Mouse (Mus musculus) cortical plate, adult 2 months (tissue): Measurements from ENCODE around the gene Ikzf3. TPM values are rescaled to one million over a fixed set of nuclear protein-coding genes. Genes with fewer than 3 reads are reported as not detected.

ENCODE experiments used
- H3K27ac ChIP-seq: fragments of 200-500 bp; 2 replicates; pipeline ENCODE4 v1.5.1; 2012; ENCODE audit warnings: low read length, control low read depth, inconsistent platforms; ENCODE audit not compliant: insufficient read depth
- H3K4me1 ChIP-seq: fragments of 200-500 bp; 2 replicates; pipeline ENCODE4 v1.6.1; 2011; ENCODE audit warnings: low read length; ENCODE audit not compliant: control insufficient read depth, insufficient read depth
- H3K4me3 ChIP-seq: fragments of 200-500 bp; 2 replicates; pipeline ENCODE4 v1.5.1; 2011; ENCODE audit warnings: mild to moderate bottlenecking, low read length, control low read depth; ENCODE audit not compliant: insufficient read depth
- CTCF ChIP-seq: fragments of 200-500 bp; IDR thresholded peaks from 2 replicates; pipeline ENCODE4 v1.5.1; 2011; ENCODE audit warnings: mild to moderate bottlenecking, control low read depth, low read length; ENCODE audit not compliant: insufficient read depth; ENCODE audit errors: extremely low read depth
- POLR2A ChIP-seq: fragments of 200-500 bp; IDR thresholded peaks from 2 replicates; pipeline ENCODE4 v1.6.1; 2011; ENCODE audit warnings: mild to moderate bottlenecking, low read length, control low read depth; ENCODE audit not compliant: insufficient read depth; ENCODE audit errors: extremely low read depth
- polyA plus RNA-seq: library from polyadenylated mRNA; depleted of rRNA; stranded (reverse); fragments of >200 nt; gene quantifications from 2 replicates; pipeline ENCODE4 v1.2.3, GENCODE M21; 2012

Gene Ikzf3
- polyA plus RNA-seq, 1 experiment, result 0.44 TPM

DNA sequence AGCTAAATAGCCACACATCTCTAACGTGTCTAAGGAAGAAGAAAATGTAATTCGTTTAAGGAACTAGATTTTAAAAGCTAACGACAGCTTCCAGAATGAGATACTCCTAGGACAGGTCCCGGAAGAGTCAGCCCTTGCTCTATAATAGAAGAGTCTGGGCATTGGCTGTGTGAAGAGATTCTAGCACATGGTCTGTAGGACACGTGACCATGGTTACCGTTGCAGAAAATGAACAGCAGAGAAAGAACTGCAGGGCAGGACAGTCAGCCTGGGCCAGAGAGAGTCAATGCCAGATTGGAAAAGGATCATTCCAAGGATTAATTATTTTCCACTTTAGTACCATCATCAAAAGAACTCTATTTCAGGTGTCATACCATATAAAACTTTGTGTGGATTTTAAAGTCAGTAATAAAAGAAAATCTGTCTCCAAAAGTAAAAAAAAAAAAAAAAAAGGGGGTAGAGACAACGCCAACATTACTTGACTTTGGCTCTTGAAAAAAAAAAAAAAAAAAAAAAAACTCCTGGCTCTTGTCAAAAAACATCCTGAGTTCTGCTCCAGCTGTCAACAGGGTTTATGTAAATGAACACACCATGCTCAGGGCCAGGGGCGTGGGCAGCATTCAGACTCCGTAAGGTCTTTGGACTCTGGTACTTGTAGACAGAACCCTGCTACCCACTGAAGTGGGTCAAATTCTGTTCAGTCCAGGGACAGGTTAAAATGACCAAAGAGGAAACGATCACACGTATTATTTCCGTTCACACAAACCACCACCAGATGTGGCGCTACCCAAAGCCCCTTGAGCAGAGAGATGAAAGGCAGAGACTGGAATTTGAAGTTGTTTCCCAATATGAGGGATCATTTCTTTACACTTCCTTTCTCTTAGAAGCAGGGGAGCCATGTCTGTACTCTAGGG lies 66.5 kb downstream of the Ikzf3 start:
- TF ChIP-seq POLR2A (no peak), CTCF (no peak)
- Histone ChIP-seq H3K27ac (no peak overlapping the region), H3K4me3 (no peak overlapping the region), H3K4me1 (no peaks in the 10 kb centered on the region)

DNA sequence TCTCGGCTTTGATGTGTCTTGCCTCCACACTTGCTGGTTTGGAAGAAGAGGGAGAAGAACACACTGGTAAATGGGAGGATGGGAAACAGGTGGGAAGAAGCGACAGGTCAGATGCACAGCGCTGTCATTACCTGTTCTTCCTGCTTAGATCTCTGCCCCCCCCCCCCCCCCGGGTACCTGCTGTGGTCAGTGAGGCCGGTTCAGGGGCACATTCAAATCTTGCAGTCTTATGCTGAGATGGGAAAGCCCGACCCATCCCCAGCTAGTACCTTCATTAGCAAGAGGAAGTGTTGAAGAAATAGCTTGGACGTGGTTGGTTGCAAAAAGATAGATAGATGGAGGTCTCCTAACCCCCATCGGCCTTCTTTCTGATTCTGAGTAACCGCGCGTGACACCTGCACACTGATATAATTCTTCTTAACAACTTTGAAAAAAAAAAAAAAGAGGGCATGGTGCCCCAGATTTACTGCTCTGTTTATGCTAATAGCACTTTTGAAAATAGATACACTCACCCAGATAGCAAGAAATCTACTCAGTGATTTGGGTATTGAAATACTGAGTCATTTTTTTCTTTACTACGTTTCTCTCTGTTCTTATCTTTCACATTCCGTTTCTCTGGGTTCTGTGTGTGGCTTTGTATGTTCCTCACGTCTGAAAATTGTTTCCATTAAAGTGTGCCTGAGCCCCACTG lies 68.7 kb downstream of the Ikzf3 start:
- Histone ChIP-seq H3K4me3 (no peak overlapping the region), H3K4me1 (no peaks in the 10 kb centered on the region; the same call in 1 of the 2 replicates), H3K27ac (no peak overlapping the region)
- TF ChIP-seq POLR2A (no peak), CTCF (no peak)

DNA sequence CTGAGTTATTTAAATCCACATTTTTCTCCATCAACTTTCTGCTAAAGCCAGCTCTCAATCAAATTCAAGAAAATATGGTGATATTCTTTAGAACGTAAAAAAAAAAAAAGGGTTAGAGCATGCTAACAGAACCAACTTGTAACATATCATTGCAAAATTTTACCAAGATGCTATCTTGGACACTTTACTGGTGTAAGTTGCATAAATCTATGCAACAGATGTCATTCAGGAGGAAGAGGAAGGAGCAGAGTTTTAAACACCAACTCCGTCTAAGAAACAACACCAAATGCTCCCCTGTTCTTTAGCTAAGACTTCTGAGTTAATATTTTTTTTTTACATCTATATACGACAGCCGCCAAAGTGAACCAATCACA lies 69.4 kb downstream of the Ikzf3 start:
- no peaks in the 10 kb centered on the region; the same call in 1 of the 2 replicates for H3K4me1 ChIP-seq
- no peak overlapping the region for H3K4me3 ChIP-seq
- TF ChIP-seq CTCF (no peak), POLR2A (no peak)
- H3K27ac ChIP-seq, result no peak overlapping the region

DNA sequence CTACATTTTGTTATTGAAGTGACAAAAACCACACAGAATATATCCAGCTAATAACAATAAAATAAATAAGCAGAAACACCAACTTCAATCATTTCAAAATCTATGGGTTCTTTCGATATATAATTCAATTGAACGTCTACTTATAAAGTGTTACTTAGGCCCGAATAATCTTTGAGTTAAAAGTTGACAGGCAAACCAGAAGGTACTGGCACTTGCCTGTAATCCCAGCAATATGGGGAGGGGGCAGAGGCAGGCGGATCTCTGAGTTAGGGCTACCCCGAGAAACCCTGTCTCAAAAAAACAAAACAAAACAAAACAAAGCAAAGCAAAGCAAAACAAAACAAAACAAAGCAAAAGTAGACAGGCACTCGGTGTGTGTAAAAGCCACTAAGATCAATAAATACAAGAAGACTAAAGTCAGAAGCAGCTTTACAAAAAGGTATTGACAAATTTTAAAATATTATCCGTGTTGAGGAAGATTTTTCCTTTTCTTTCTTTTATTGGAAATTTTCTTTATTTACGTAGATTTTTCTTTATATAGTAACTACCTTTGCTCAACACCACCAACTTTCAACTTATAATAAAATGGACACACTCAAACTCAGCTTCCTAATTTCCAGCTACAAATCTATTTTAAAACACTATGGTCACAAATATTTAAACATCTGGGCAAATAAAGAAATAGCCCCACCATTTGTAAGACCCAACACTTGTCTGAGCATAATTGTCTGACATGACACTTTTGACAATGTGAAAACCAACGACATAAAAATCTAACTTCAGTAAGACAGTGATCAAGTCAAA lies 70.0 kb downstream of the Ikzf3 start:
- no peak overlapping the region for H3K27ac ChIP-seq
- no peak for TF ChIP-seq CTCF
- no peak for TF ChIP-seq POLR2A
- no peak overlapping the region for H3K4me3 ChIP-seq
- H3K4me1 ChIP-seq, result no peaks in the 10 kb centered on the region; the same call in 1 of the 2 replicates

DNA sequence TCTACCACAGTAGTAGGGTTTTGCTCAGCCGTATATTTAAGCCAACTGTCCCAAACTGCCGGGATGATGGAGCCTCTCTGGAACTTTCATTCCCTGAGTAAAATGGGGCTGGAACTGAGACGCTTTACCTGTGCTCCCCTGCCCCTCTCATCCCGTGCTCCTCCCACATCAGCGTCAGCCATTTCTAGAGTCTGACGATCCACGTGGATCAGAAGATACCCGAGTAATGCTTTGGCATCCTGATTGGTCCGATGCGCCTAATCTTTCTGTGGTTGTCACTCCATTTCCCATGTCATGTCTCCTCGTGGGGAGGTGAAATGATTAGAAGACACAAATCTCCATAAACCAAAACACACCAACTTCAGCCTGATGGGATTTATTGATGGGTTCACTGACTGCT lies 70.9 kb downstream of the Ikzf3 start:
- Histone ChIP-seq H3K4me1 (no peaks in the 10 kb centered on the region; the same call in 1 of the 2 replicates), H3K27ac (no peak overlapping the region), H3K4me3 (no peak overlapping the region)
- TF ChIP-seq POLR2A (no peak), CTCF (no peak)

DNA sequence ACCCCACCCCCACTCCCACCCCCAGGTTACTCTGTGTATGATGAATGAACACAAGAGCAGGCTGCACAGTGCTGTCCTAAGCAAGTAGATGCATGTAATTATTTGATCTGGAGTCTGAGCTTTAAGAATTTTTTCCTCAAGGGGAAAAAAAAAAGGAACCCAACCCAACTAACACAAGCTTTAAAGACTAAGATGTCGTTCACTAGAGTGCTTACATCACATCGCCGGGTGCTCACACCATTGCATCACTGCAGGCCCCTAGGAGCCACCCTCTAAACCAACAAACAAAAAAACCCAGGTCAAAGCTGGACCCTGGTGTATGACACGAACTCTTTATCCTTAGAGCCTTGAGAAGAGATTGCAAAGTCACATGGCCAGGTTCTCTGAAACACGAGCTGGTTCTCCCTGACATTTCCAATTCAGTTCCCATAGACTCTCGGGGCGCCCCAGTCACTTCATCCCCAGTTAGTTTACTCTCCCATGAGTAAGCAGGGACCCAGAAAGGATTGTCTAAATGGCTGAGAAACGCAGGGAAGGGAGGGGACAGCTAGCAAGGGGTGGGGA lies 71.8 kb downstream of the Ikzf3 start:
- Histone ChIP-seq H3K4me1 (no peaks in the 10 kb centered on the region; the same call in 1 of the 2 replicates), H3K4me3 (no peak overlapping the region), H3K27ac (no peak overlapping the region)
- TF ChIP-seq CTCF, result no peak
- TF ChIP-seq POLR2A, result no peak

DNA sequence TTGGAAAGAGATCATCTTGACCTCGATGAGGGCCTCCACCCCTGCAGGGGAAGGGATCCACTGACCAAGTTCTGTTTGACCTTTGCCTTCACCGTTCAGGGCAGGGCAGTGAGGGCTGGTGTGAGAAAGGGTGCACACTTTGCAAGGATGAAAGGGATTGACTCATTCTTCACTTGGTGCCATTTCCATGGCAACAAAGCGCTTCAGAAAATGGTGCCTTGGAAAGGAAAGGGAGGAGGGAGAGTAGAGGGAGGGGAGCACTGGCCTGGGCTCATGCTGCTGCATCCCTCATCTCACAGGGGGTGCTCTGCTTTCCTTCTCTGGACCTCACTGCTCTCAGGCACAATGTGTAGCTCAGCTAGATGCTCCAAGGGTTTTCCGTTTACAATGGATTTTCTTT lies 73.1 kb downstream of the Ikzf3 start:
- no peak for TF ChIP-seq POLR2A
- TF ChIP-seq CTCF, result no peak
- Histone ChIP-seq H3K4me1 (no peaks in the 10 kb centered on the region; the same call in 1 of the 2 replicates), H3K27ac (no peak overlapping the region), H3K4me3 (no peak overlapping the region)

DNA sequence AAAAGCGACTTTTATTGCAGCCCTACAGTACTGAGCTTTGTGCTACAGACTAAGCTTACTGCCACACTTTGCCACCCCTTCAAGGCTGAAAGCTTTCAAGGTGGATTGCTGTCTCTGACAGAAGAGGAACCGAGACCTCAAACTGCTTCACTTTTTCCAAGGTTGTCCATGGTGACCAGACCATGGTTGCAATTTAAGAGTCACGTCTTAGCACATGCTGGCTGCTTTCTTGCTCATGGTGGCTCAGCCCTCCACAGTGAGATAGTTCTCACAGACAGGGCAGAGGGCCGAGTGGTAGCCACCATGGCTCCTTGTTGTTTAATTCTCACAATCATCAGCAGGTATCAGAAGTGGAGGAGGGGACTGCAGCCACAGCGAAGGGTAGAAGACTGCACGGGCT lies 75.0 kb downstream of the Ikzf3 start:
- Histone ChIP-seq H3K27ac (no peak overlapping the region), H3K4me1 (no peaks in the 10 kb centered on the region; the same call in 1 of the 2 replicates), H3K4me3 (no peak overlapping the region)
- TF ChIP-seq POLR2A, result no peak
- TF ChIP-seq CTCF, result no peak
